Mouse (Mus musculus): Measurements from ENCODE around the gene Zfp985.
"Not testable (repeated sequence)": the region's sequence is repeated elsewhere in the genome, so short reads cannot be mapped to it uniquely, and the experiment has no call there.

Gene Zfp985

DNA sequence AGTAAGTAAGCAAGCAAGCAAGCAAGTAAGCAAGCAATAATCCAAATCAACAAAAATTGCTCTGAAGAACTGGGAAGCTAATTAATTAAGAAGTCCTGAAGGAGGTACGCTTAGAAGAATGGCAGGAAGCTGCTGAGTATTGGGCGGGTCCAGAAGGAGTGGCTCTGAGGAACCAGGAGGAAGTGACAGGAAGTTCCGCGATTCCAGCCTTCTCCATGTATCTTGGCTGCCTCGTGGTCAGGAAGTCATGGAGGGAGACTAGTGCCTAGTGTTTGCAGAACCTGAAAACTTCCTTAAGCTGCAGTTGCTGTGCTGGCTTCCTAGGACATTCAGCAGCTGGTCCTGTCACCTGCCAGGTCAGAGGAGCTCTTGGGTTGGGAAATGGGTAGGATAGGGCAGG, at the start of gene Zfp985:
Gene Zfp985, plus strand, starts transcription at position 207 of the 400 bp plus-strand sequence.
- in situ Hi-C loops (cut with MboI; ENCODE audit: low pct_unique_long_range_greater_than_20kb in 1 of 2, low sequenced_read_pairs in 2 of 2, unreplicated experiment in 1 of 2): not testable (repeated sequence)

GRCm38 (mm10) chr4:147509174-147509573, 43.9 kb upstream of the Zfp985 start:
- in situ Hi-C loops (cut with MboI; ENCODE audit: low pct_unique_long_range_greater_than_20kb in 1 of 2, low sequenced_read_pairs in 2 of 2, unreplicated experiment in 1 of 2): loop anchor here (25.0 kb wide), 1 partner anchor 172 kb away; no protein-coding TSS in a partner anchor

- in situ Hi-C loops (cut with MboI; ENCODE audit: low pct_unique_long_range_greater_than_20kb in 1 of 2, low sequenced_read_pairs in 2 of 2, unreplicated experiment in 1 of 2): loop anchor here (5.0 to 25.0 kb wide), 2 partner anchors 182 to 1962 kb away; no protein-coding TSS in a partner anchor
Measured at GRCm38 (mm10) chr4:147518981-147519380, 34.1 kb upstream of the Zfp985 start.

GRCm38 (mm10) chr4:147520100-147520499, 33.0 kb upstream of the Zfp985 start:
- in situ Hi-C loops (cut with MboI; ENCODE audit: low pct_unique_long_range_greater_than_20kb in 1 of 2, low sequenced_read_pairs in 2 of 2, unreplicated experiment in 1 of 2): loop anchor here (5.0 to 25.0 kb wide), 5 partner anchors 55 to 395 kb away; no protein-coding TSS in a partner anchor

DNA sequence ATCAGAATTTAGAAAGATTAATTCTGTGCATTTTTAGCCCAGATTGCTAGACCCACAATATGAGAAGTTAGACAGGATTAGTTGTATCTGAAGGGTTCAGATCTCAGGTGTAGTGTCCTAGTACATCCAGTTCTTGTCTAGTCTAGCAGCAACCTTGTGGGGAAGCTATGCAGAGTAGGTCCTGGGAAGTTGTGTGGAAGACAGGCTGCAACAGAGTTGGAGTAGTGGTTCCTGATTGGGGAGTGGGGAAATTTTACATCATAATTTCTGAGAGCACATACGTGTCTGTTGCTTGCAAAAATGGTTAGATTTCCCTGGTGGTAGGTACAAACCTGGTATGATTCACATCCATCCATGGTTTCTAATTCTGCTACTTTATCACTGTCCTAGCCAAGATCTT, 28.0 kb upstream of the Zfp985 start:
- in situ Hi-C loops (cut with MboI; ENCODE audit: low pct_unique_long_range_greater_than_20kb in 1 of 2, low sequenced_read_pairs in 2 of 2, unreplicated experiment in 1 of 2): loop anchor here (5.0 to 25.0 kb wide), 4 partner anchors 60 to 400 kb away; no protein-coding TSS in a partner anchor

- in situ Hi-C loops (cut with MboI; ENCODE audit: low pct_unique_long_range_greater_than_20kb in 1 of 2, low sequenced_read_pairs in 2 of 2, unreplicated experiment in 1 of 2): loop anchor here in 1 of 2 experiments (25.0 kb wide), 1 partner anchor 293 kb away; no protein-coding TSS in a partner anchor
Measured at GRCm38 (mm10) chr4:147530366-147530765, 22.7 kb upstream of the Zfp985 start.

DNA sequence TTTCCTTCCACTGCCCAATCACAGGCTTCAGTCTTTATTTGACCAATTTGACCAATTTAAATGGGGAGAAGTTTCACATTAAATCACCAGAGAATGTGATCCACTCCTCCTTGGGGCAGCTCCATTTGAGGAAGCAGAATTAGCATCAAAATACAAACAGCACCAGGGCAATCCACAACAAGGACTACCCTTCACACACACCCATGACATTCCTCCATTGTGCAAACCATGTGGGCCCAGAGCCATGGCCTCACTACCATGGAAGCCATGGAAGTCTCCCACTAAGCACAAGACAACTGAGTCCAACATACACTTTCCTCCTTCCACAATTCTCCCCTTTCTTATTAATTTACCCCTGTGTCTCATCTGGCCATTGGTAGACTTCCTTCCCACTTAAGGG, 17.2 kb upstream of the Zfp985 start:
- in situ Hi-C loops (cut with MboI; ENCODE audit: low pct_unique_long_range_greater_than_20kb in 1 of 2, low sequenced_read_pairs in 2 of 2, unreplicated experiment in 1 of 2): loop anchor here in 1 of 2 experiments (25.0 kb wide), 1 partner anchor 299 kb away; no protein-coding TSS in a partner anchor

DNA sequence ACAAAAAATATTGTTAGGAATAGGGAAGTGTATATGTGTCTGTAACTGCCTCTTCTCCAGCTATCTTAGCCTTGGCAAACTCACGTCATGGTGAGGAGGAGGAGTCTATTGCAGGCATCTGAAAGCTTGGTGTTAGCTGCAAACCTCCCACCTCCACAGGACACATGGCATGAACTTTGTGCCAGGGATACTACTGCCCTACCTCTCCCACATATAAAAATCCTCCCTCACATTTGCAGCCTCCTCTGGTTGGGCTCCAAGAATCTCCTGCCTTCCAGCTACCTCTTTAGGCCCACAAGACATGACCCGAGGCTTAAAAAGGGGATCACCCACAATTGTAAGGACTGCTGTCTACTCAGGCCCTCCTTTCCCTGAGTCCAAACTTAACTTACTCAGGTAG, 15.4 kb upstream of the Zfp985 start:
- in situ Hi-C loops (cut with MboI; ENCODE audit: low pct_unique_long_range_greater_than_20kb in 1 of 2, low sequenced_read_pairs in 2 of 2, unreplicated experiment in 1 of 2): loop anchor here in 1 of 2 experiments (25.0 kb wide), 1 partner anchor 300 kb away; no protein-coding TSS in a partner anchor

- in situ Hi-C loops (cut with MboI; ENCODE audit: low pct_unique_long_range_greater_than_20kb in 1 of 2, low sequenced_read_pairs in 2 of 2, unreplicated experiment in 1 of 2): loop anchor here in 1 of 2 experiments (25.0 kb wide), 1 partner anchor 303 kb away; no protein-coding TSS in a partner anchor
Measured at GRCm38 (mm10) chr4:147539918-147540317, 13.2 kb upstream of the Zfp985 start, which contains the start of gene Gm16503. Gene Gm16503, plus strand, starts transcription at chr4:147540218.

GRCm38 (mm10) chr4:147541105-147541504, 12.0 kb upstream of the Zfp985 start:
- in situ Hi-C loops (cut with MboI; ENCODE audit: low pct_unique_long_range_greater_than_20kb in 1 of 2, low sequenced_read_pairs in 2 of 2, unreplicated experiment in 1 of 2): loop anchor here in 1 of 2 experiments (25.0 kb wide), 1 partner anchor 304 kb away; no protein-coding TSS in a partner anchor

DNA sequence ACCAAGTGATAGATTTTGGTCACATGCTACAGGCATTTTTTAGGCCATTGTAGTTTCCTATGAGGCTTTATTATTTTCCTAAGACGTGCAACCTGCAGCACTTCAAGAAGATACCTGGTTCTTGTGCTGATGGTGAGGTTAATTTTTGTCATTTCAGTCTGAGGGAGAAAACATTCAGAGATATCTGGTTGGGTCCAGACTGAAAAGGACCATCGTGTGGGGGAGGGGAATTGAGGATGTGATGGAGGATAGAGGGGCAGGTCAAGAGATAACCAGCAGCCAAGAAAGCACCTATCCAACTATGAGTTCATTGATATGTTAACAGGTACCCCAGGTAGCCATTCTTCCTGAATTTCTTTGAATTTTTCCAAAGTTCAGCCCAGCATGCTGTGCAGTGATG, 1.3 kb downstream of the Zfp985 start:
- in situ Hi-C loops (cut with MboI; ENCODE audit: low pct_unique_long_range_greater_than_20kb in 1 of 2, low sequenced_read_pairs in 2 of 2, unreplicated experiment in 1 of 2): not testable (repeated sequence)

DNA sequence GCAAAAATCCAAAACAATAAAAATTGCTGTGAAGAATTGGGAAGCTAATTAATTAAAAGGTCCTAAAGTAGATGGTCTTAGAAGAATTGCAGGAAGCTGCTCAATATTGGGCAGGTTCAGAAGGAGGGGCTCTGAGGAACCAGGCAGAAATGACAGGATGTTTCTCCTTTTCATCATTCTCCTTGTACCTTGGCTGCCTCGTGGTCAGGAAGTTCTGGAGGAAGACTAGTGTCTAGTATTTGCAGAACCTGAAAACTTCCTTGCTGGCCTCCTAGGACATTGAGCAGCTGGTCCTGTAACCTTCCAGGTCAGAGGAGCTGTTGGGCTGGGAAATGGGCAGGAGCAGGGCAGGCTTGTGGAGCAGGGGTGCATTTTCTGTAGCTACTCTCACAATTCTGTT, 3.8 kb downstream of the Zfp985 start:
- in situ Hi-C loops (cut with MboI; ENCODE audit: low pct_unique_long_range_greater_than_20kb in 1 of 2, low sequenced_read_pairs in 2 of 2, unreplicated experiment in 1 of 2): not testable (repeated sequence)

DNA sequence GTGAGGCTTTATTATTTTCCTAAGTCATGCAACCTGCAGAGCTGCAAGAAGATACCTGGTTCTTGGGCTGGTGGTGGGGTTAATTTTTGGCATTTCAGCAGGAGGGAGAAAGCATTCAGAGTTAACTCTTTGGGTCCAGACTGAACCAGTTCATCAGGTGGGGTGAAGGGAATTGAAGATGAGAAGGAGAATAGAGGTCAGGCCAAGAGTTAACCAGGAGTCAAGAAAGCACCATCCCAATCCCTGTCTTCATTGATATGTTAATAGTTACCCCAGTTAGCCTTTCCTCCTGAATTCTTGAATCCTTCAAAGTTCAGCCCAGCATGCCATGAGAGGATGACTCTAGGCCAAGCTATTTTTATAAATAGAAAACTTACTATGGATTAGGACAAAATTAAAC, 4.9 kb downstream of the Zfp985 start:
- in situ Hi-C loops (cut with MboI; ENCODE audit: low pct_unique_long_range_greater_than_20kb in 1 of 2, low sequenced_read_pairs in 2 of 2, unreplicated experiment in 1 of 2): not testable (repeated sequence)

GRCm38 (mm10) chr4:147559096-147559495, 6.0 kb downstream of the Zfp985 start:
- in situ Hi-C loops (cut with MboI; ENCODE audit: low pct_unique_long_range_greater_than_20kb in 1 of 2, low sequenced_read_pairs in 2 of 2, unreplicated experiment in 1 of 2): not testable (repeated sequence)

DNA sequence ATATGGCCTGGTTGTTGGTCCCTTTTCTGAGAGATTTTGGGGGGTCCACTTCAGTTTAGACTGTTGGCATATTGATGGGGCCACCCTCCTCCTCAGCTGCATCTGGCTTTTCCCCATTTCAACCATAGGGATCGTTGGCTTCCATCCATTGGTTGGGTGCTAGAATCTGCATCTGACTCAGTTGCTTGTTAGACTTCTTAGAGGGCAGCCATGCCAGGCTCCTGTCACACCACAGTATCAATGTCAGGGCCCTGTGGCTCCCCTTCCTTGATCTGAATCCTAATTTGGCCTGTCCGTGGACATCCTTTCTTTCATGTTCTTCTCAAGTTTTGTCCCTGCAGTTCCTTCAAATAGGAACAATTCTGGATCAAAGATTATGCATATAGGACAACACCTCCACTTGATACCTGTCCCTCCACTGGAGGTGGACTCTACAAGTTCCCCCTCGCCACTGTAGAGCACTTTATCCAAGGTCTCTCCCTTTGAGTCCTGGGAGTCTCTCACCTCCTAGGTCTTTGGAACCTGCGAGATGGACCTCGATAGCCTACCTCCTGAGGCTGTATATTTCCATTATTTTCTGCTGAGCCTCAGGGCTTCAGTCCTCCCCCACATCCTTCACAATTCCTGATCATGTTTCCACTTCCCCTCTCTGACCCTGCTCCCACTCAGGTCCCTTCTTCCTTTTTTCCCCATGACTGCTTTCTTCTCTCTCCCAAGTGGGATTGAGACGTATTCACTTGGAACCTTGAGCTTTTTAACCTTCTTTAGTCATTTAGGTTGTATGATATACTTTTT, 12.5 kb downstream of the Zfp985 start:
- in situ Hi-C loops (cut with MboI; ENCODE audit: low pct_unique_long_range_greater_than_20kb in 1 of 2, low sequenced_read_pairs in 2 of 2, unreplicated experiment in 1 of 2): no loop called here

GRCm38 (mm10) chr4:147571156-147571555, 18.1 kb downstream of the Zfp985 start:
- in situ Hi-C loops (cut with MboI; ENCODE audit: low pct_unique_long_range_greater_than_20kb in 1 of 2, low sequenced_read_pairs in 2 of 2, unreplicated experiment in 1 of 2): not testable (repeated sequence)

GRCm38 (mm10) chr4:147579371-147579770, 26.3 kb downstream of the Zfp985 start:
- in situ Hi-C loops (cut with MboI; ENCODE audit: low pct_unique_long_range_greater_than_20kb in 1 of 2, low sequenced_read_pairs in 2 of 2, unreplicated experiment in 1 of 2): not testable (repeated sequence)

DNA sequence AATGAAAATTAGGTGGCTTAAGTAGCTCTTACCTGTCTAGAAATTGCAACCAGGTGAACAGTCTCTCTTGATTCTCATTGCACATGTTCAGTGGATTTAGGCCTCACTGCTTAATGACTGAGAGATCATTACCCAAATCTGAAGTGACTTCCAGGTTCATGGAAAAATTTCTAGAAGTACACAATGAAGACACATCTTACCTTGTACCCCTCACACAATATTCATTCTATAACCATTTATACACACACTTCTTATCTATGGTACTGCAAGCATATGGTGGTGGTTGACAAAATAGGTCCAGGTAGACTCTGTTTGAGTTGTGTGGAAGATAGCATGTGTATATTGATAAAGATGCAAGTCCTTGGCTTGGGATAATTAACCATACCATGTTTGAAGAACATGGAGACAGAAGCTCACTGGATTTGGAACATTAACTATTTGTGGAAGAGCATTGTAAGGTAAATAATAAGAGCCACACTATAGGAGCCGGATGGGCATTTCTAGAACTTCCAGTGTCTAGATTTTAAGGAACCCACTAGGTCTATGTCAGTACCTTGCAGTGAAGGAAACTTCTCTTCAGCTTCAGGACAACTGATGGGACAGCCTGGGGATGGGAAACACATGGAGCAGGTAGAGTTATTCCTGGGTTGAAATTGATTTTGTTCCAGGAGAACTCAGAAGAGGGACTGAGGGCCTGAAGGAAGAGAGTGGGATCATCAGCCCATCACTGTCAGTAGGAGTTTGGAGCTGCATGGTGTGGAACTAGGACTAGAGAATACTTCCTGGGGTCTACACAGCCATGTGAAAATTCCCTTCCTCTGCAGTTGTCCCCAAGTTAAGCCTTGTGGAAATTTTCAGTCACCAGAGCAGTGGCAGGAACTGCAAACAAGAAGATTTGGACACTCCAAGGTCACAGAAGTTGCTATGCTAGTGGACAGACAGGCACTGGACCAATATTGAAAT, 33.7 kb downstream of the Zfp985 start:
- in situ Hi-C loops (cut with MboI; ENCODE audit: low pct_unique_long_range_greater_than_20kb in 1 of 2, low sequenced_read_pairs in 2 of 2, unreplicated experiment in 1 of 2): loop anchor here (5.0 kb wide), 2 partner anchors 59 to 64 kb away; no protein-coding TSS in a partner anchor
